Mouse (Mus musculus) c-Kit-positive CD71-positive TER-119-positive erythroid progenitor cells, embryonic 14.5 days (primary cell): ENCODE results near the gene Gm49661.

Experiments used
- DNase-seq: peaks from one replicate; pipeline ENCODE4 v3.0.0-alpha.2; 2013; ENCODE audit warnings: low spot score

Gene Gm49661

GRCm38 (mm10) chr8:84934860-84935259, 34.4 kb downstream of the Gm49661 start:
- no peak for DNase-seq

GRCm38 (mm10) chr8:84933767-84934559, 35.3 kb downstream of the Gm49661 start:
- DNase-seq = no peak

- no peak for DNase-seq
These were observed 38.7 kb downstream of the Gm49661 start for GRCm38 (mm10) chr8:84930582-84930981.

- DNase-seq = no peak
These were observed 40.6 kb downstream of the Gm49661 start for GRCm38 (mm10) chr8:84928456-84929306.

GRCm38 (mm10) chr8:84927513-84927912, 41.7 kb downstream of the Gm49661 start:
- DNase-seq = no peak

GRCm38 (mm10) chr8:84925557-84925956, 43.7 kb downstream of the Gm49661 start:
- DNase-seq = no peak

- no peak for DNase-seq
These were observed 47.6 kb downstream of the Gm49661 start for GRCm38 (mm10) chr8:84921596-84921995.

- no peak for DNase-seq
These were observed 50.6 kb downstream of the Gm49661 start for GRCm38 (mm10) chr8:84918646-84919045.

GRCm38 (mm10) chr8:84917781-84918180, 51.5 kb downstream of the Gm49661 start:
- no peak for DNase-seq
